In genomic region chr1:135684895-135685294, GRCm38 (mm10) we compare ENCODE assay signal across 15 mouse cellular contexts. TPM values are rescaled to one million over a fixed set of nuclear protein-coding genes. Genes with fewer than 3 reads are reported as not detected.
DNase-seq lines count a peak whose midpoint lies in the region; ATAC-seq and TF ChIP-seq lines count a peak whose summit lies in the region.
"Had no signal": no experiment of that assay in that cellular context is flagged by ENCODE, and none has a peak within 500 bp of the region (broad histone marks: within the 10 kb centered on the region; RNA-seq: fewer than 3 reads in every experiment).

No protein-coding gene starts in this region.

- peaks cover 5% of the 10 kb centered on the region for H3K79me2 ChIP-seq in heart, adult 2 months (replicated peaks; ENCODE audit: control insufficient read depth, insufficient read depth, low read length)

- H3K9me3 ChIP-seq in lung, embryonic 14.5 days (ENCODE audit: low read depth, low read length), result no peaks in the 10 kb centered on the region
- H3K9me3 ChIP-seq in heart, postnatal 0 days (replicated peaks; ENCODE audit: control insufficient read depth, low read length), result no peaks in the 10 kb centered on the region
- H3K9me3 ChIP-seq: forebrain, embryonic 13.5 days; liver, embryonic 13.5 days; midbrain, embryonic 13.5 days had no signal

- H3K4me2 ChIP-seq in lung, embryonic 14.5 days, result peak overlapping the region; percentile 91
- peak overlapping the region; percentile 85; the same call in 1 of the 2 replicates for H3K4me2 ChIP-seq in heart, postnatal 0 days (ENCODE audit: low read depth, low read length)
- H3K4me2 ChIP-seq: forebrain, embryonic 13.5 days; midbrain, embryonic 13.5 days had no signal

- no peak for ATAC-seq in lung, embryonic 14.5 days (ENCODE audit: insufficient read depth)
- ATAC-seq in heart, postnatal 0 days (ENCODE audit: insufficient read depth, low read depth), result no peak
- ATAC-seq: forebrain, embryonic 13.5 days; intestine, embryonic 16.5 days; midbrain, embryonic 13.5 days had no signal

- H3K4me1 ChIP-seq in heart, adult 2 months (ENCODE audit: control insufficient read depth, insufficient read depth, low read length), result peaks cover 9% of the 10 kb centered on the region
- H3K4me1 ChIP-seq in lung, embryonic 14.5 days (ENCODE audit: insufficient read depth), result peaks cover 13% of the 10 kb centered on the region
- H3K4me1 ChIP-seq in heart, postnatal 0 days (ENCODE audit: control insufficient read depth, insufficient read depth), result peaks cover 4% of the 10 kb centered on the region

- no peaks in the 10 kb centered on the region for H3K36me3 ChIP-seq in heart, adult 2 months (ENCODE audit: control insufficient read depth, insufficient read depth, low read length)
- no peaks in the 10 kb centered on the region for H3K36me3 ChIP-seq in lung, embryonic 14.5 days (ENCODE audit: insufficient read depth)
- H3K36me3 ChIP-seq in heart, postnatal 0 days (replicated peaks; ENCODE audit: control insufficient read depth, insufficient read depth, low read length), result 0 out of 2 replicates have a peak, but pooled peaks cover 3% of the 10 kb centered on the region
- H3K36me3 ChIP-seq: liver, embryonic 13.5 days; midbrain, embryonic 13.5 days had no signal

- no peak overlapping the region for H3K4me3 ChIP-seq in heart, adult 2 months
- no peak overlapping the region for H3K4me3 ChIP-seq in lung, embryonic 14.5 days (ENCODE audit: low read depth, low read length)
- H3K4me3 ChIP-seq in heart, postnatal 0 days (ENCODE audit: low read depth, low read length), result no peak overlapping the region
- H3K4me3 ChIP-seq: forebrain, embryonic 13.5 days; liver, embryonic 13.5 days; midbrain, embryonic 13.5 days had no signal

- peak overlapping the region; percentile 3 for H3K27ac ChIP-seq in heart, adult 2 months
- H3K27ac ChIP-seq in lung, embryonic 14.5 days (ENCODE audit: low read depth), result no peak overlapping the region
- H3K27ac ChIP-seq in heart, postnatal 0 days (ENCODE audit: low read depth), result no peak overlapping the region
- H3K27ac ChIP-seq: forebrain, embryonic 13.5 days; hindbrain, embryonic 14.5 days; kidney, postnatal 0 days; liver, embryonic 13.5 days; midbrain, embryonic 13.5 days had no signal

- intact Hi-C loops in heart, adult 2 months (cut with DNase I), result no loop called here

- TF ChIP-seq EP300 in heart, adult 2 months (IDR thresholded peaks at IDR 0.05; ENCODE audit: insufficient read depth, low read depth, low read length), result no peak
- no peak for TF ChIP-seq EP300 in heart, postnatal 0 days (IDR thresholded peaks at IDR 0.05; ENCODE audit: low read depth)

- H3K9ac ChIP-seq in heart, adult 2 months (ENCODE audit: low read depth, low read length), result no peak overlapping the region
- no peak overlapping the region for H3K9ac ChIP-seq in lung, embryonic 14.5 days
- H3K9ac ChIP-seq in heart, postnatal 0 days (replicated peaks; ENCODE audit: low read depth, low read length), result no peak overlapping the region
- H3K9ac ChIP-seq: forebrain, embryonic 13.5 days; hindbrain, embryonic 14.5 days; liver, embryonic 13.5 days; midbrain, embryonic 13.5 days had no signal

- 27% methylated on average over 4 of the region's 4 CpGs for WGBS in heart, adult 2 months
- WGBS in lung, embryonic 14.5 days, result 47% methylated on average over 4 of the region's 4 CpGs
- WGBS in heart, postnatal 0 days, result 63% methylated on average over 4 of the region's 4 CpGs

- no peak for TF ChIP-seq POLR2A in heart, adult 2 months (IDR thresholded peaks at IDR 0.05; ENCODE audit: insufficient read depth, low read depth, low read length)

- peak in 1 of 2 experiments; percentile 45 for DNase-seq in heart, adult 2 months
- no peak for DNase-seq in heart, adult 8-10 months (ENCODE audit: low spot score)
- peak; percentile 41 for DNase-seq in lung, embryonic 14.5 days
- no peak for DNase-seq in lung, postnatal 10 days
- DNase-seq in NIH3T3 (ENCODE audit: low read depth), result peak; percentile 73
- no peak for DNase-seq in heart, postnatal 0 days (ENCODE audit: low spot score)
- DNase-seq in embryo, embryonic 10 days (ENCODE audit: low spot score), result no peak
- DNase-seq: embryo, embryonic 11 days; liver, embryonic 13.5 days; thymus, adult 18-20 months had no signal

- no peak for TF ChIP-seq CTCF in heart, adult 2 months (IDR thresholded peaks at IDR 0.05)
- TF ChIP-seq CTCF in lung, embryonic 14.5 days (IDR thresholded peaks at IDR 0.05; ENCODE audit: low read depth), result no peak
- TF ChIP-seq CTCF in heart, postnatal 0 days (IDR thresholded peaks at IDR 0.05; ENCODE audit: low read depth), result no peak

- H3K27me3 ChIP-seq in heart, adult 2 months (ENCODE audit: control insufficient read depth, insufficient read depth, low read length), result no peaks in the 10 kb centered on the region
- H3K27me3 ChIP-seq in lung, embryonic 14.5 days (ENCODE audit: insufficient read depth, low read length), result no peaks in the 10 kb centered on the region
- H3K27me3 ChIP-seq in heart, postnatal 0 days (ENCODE audit: control insufficient read depth, insufficient read depth, low read length), result no peaks in the 10 kb centered on the region

RNA-seq across cellular contexts. Expression of gene Csrp1, which starts 35.0 kb away (rescaled TPM):
- total RNA-seq in heart, adult 2 months (2021), result 10 to 100 TPM; 50.1 to 50.5 TPM
- polyA plus RNA-seq in heart, adult 2 months (2012; rRNA removed), result 99.2 and 128 TPM in 2 replicates
- total RNA-seq in heart, adult 8-10 months (2022), result 10 to 100 TPM; 36.0 to 45.8 (median 40.9) TPM
- 271 and 297 TPM in 2 replicates for polyA plus RNA-seq in lung, embryonic 14.5 days (2014; fragmentation: Nextera tagmentation; extraction: Ambion mirVana)
- 529 and 840 TPM in 2 replicates for total RNA-seq in heart, postnatal 0 days (2014; rRNA removed; ENCODE audit: low replicate concordance)
- polyA plus RNA-seq in heart, postnatal 0 days (2015; fragmentation: Nextera tagmentation; extraction: Ambion mirVana), result 128 and 145 TPM in 2 replicates

Comparison
In these comparisons a context has a peak if more than half of its experiments do, and no peak if none do; other contexts are left out.
1. DNase-seq: peak in lung, embryonic 14.5 days (single experiment) and NIH3T3 (single experiment); none in heart, adult 8-10 months (single experiment), lung, postnatal 10 days (single experiment), heart, postnatal 0 days (single experiment) and embryo, embryonic 10 days (single experiment).
2. RNA of gene Csrp1, which starts 35.0 kb away (total RNA-seq): 529 to 840 TPM in heart, postnatal 0 days; 50.1 to 50.5 TPM in heart, adult 2 months and 36.0 to 45.8 TPM in heart, adult 8-10 months; every median in the first group is over 10 times any median in the second.